Mouse (Mus musculus): ENCODE measurements around the gene Hist3h2ba. TPM values are rescaled to one million over a fixed set of nuclear protein-coding genes. Genes with fewer than 3 reads are reported as not detected.

The Hist3h2ba gene
- total and polyA plus RNA-seq, 3 experiments = not detected

DNA sequence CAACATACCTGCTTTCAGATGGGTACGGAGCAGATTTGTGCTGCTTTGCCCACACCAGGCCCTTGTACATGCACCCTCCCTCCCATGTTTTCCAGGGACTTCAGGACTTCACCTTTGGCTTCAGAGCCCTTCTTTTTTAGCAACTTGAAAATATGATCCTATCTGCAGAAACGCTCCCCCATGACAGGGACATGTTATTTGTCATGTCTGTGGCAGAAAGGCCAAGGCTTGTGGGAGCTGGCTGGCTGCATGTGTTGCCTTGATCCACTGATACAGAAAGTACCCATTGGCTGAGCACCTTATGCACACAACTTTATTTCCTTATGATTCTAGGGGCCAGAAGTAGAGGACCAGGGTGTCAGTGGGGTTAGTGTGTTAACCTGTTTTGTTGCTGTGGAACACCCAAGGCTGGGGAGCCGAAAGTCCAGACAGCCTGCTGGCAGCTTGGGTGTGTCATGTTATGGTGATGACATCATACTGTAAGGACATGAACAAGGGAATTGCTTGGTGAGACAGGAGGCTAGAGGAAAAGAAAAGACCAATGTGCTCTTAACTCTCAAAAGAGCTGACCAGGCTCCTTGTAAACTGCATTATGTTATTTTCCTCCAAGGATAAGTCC lies 36.7 kb downstream of the Hist3h2ba start:
- Histone ChIP-seq H3K27ac (ENCODE audit: insufficient read depth, low read depth) (no peak overlapping the region), H3K9me3 (replicated peaks; ENCODE audit: low read length) (no peaks in the 10 kb centered on the region), H3K4me2 (ENCODE audit: insufficient read depth, low read depth, poor library complexity, severe bottlenecking) (no peak overlapping the region), H3K79me2 (replicated peaks; ENCODE audit: control insufficient read depth, extremely low read depth, insufficient read depth, poor library complexity, severe bottlenecking) (peaks cover 11% of the 10 kb centered on the region), H3K27me3 (replicated peaks) (no peaks in the 10 kb centered on the region), H3K9ac (ENCODE audit: insufficient read depth, low read depth) (no peak overlapping the region), H3K4me3 (replicated peaks in 1 of 3; ENCODE audit: low read depth in 2 of 3, low read length in 2 of 3, poor library complexity in 1 of 3) (no peak overlapping the region), H3K4me1 (ENCODE audit: control insufficient read depth in 1 of 2, insufficient read depth in 2 of 2) (peaks cover 21 to 60% of the 10 kb centered on the region in 2 experiments), H3K36me3 (replicated peaks in 1 of 2; ENCODE audit: control insufficient read depth in 1 of 2, insufficient read depth in 1 of 2, low read length in 1 of 2) (peaks cover 73 to 94% of the 10 kb centered on the region in 2 experiments)
- dilution Hi-C loops (cut with MboI; ENCODE audit: extremely low pct_ligation_motif_present, extremely low pct_unique_long_range_greater_than_20kb, low sequenced_read_pairs) = no loop called here
- TF ChIP-seq CHD2 (IDR thresholded peaks at IDR 0.05; ENCODE audit: low read length) = no peak
- no peak for TF ChIP-seq ZC3H11A (IDR thresholded peaks at IDR 0.05; ENCODE audit: low read depth, low read length)
- no peak for TF ChIP-seq IRF4 (IDR thresholded peaks at IDR 0.05; ENCODE audit: low read depth, low read length)
- TF ChIP-seq GABPA (IDR thresholded peaks at IDR 0.05; ENCODE audit: insufficient replicate concordance, low read depth, low read length) = no peak
- TF ChIP-seq NELFE (IDR thresholded peaks at IDR 0.05; ENCODE audit: low read depth, low read length) = no peak
- no peak for TF ChIP-seq SIN3A (IDR thresholded peaks at IDR 0.05; ENCODE audit: low read length)
- TF ChIP-seq ZNF384 (IDR thresholded peaks at IDR 0.05; ENCODE audit: low read depth, low read length) = no peak
- DNase-seq (ENCODE audit: extremely low read depth) = no peak
- in situ Hi-C loops (cut with MboI; ENCODE audit: low pct_ligation_motif_present, low pct_unique_long_range_greater_than_20kb, low sequenced_read_pairs) = no loop called here

DNA sequence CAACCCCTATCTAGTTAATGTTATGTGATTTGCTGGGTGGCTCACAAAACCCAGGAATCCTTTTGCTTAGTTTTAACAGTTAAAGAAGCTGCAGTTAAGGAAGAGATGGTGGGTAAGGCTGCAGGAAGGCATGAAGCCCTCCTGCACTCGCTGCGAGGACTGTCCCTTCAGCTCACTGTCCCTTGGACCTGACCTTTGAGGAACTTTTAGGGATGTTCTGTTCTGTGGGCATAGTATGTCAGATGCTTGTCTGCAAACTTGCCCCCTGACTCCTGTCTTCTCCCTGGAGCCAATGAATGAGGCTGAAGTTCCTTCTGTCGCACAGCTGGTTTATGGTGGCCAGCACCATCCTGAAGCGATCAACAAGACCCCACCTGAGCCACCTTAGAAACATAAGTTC lies 40.4 kb downstream of the Hist3h2ba start:
- no peak overlapping the region for H3K27ac ChIP-seq (ENCODE audit: insufficient read depth, low read depth)
- H3K4me2 ChIP-seq (ENCODE audit: insufficient read depth, low read depth, poor library complexity, severe bottlenecking) = no peak overlapping the region
- H3K9me3 ChIP-seq (replicated peaks; ENCODE audit: low read length) = no peaks in the 10 kb centered on the region
- TF ChIP-seq SMC3 (IDR thresholded peaks at IDR 0.05; ENCODE audit: low read depth, low read length) = no peak
- no peak for TF ChIP-seq UBTF (IDR thresholded peaks at IDR 0.05; ENCODE audit: low read depth, low read length)
- TF ChIP-seq NELFE (IDR thresholded peaks at IDR 0.05; ENCODE audit: low read depth, low read length) = no peak
- TF ChIP-seq JUN (IDR thresholded peaks at IDR 0.05; ENCODE audit: insufficient read depth, low read depth, low read length) = no peak
- no peak for TF ChIP-seq JUND (conservative IDR thresholded peaks at IDR 0.05; ENCODE audit: low read depth, low read length)
- TF ChIP-seq MAZ (IDR thresholded peaks at IDR 0.05; ENCODE audit: low read depth, low read length) = no peak
- TF ChIP-seq MEF2A (IDR thresholded peaks at IDR 0.05; ENCODE audit: borderline replicate concordance, low read depth, low read length) = no peak
- H3K4me3 ChIP-seq (replicated peaks in 1 of 3; ENCODE audit: low read depth in 2 of 3, low read length in 2 of 3, poor library complexity in 1 of 3) = no peak overlapping the region
- no peak for DNase-seq (ENCODE audit: extremely low read depth)
- no peaks in the 10 kb centered on the region for H3K79me2 ChIP-seq (replicated peaks; ENCODE audit: control insufficient read depth, extremely low read depth, insufficient read depth, poor library complexity, severe bottlenecking)
- H3K9ac ChIP-seq (ENCODE audit: insufficient read depth, low read depth) = no peak overlapping the region
- peaks cover 1 to 36% of the 10 kb centered on the region in 2 experiments for H3K4me1 ChIP-seq (ENCODE audit: control insufficient read depth in 1 of 2, insufficient read depth in 2 of 2)
- no peaks in the 10 kb centered on the region for H3K27me3 ChIP-seq (replicated peaks)
- dilution Hi-C loops (cut with MboI; ENCODE audit: extremely low pct_ligation_motif_present, extremely low pct_unique_long_range_greater_than_20kb, low sequenced_read_pairs) (no loop called here), in situ Hi-C loops (cut with MboI; ENCODE audit: low pct_ligation_motif_present, low pct_unique_long_range_greater_than_20kb, low sequenced_read_pairs) (no loop called here)
- peaks cover 67 to 80% of the 10 kb centered on the region in 2 experiments for H3K36me3 ChIP-seq (replicated peaks in 1 of 2; ENCODE audit: control insufficient read depth in 1 of 2, insufficient read depth in 1 of 2, low read length in 1 of 2)

DNA sequence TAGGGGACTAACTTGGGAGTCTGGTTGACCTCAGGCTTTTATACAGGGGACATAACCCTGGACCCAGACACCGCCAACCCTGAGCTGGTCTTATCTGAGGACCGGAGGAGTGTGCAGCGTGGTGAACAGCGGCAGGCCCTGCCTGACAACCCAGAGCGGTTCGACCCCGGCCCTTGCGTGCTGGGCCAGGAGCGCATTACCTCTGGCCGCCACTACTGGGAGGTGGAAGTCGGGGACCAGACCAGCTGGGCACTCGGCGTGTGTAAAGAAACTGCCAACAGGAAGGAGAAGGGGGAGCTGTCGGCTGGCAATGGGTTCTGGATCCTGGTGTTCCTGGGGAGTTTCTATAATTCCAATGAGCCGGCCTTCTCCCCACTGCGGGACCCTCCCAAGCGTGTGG lies 41.4 kb downstream of the Hist3h2ba start:
- dilution Hi-C loops (cut with MboI; ENCODE audit: extremely low pct_ligation_motif_present, extremely low pct_unique_long_range_greater_than_20kb, low sequenced_read_pairs) = no loop called here
- no peak overlapping the region for H3K27ac ChIP-seq (ENCODE audit: insufficient read depth, low read depth)
- H3K4me1 ChIP-seq (ENCODE audit: control insufficient read depth in 1 of 2, insufficient read depth in 2 of 2) = peaks cover 3 to 26% of the 10 kb centered on the region in 2 experiments
- H3K4me2 ChIP-seq (ENCODE audit: insufficient read depth, low read depth, poor library complexity, severe bottlenecking) = no peak overlapping the region
- H3K36me3 ChIP-seq (replicated peaks in 1 of 2; ENCODE audit: control insufficient read depth in 1 of 2, insufficient read depth in 1 of 2, low read length in 1 of 2) = peaks cover 57 to 70% of the 10 kb centered on the region in 2 experiments
- no peaks in the 10 kb centered on the region for H3K9me3 ChIP-seq (replicated peaks; ENCODE audit: low read length)
- H3K4me3 ChIP-seq (replicated peaks in 1 of 3; ENCODE audit: low read depth in 2 of 3, low read length in 2 of 3, poor library complexity in 1 of 3) = no peak overlapping the region
- H3K79me2 ChIP-seq (replicated peaks; ENCODE audit: control insufficient read depth, extremely low read depth, insufficient read depth, poor library complexity, severe bottlenecking) = no peaks in the 10 kb centered on the region
- H3K27me3 ChIP-seq (replicated peaks) = no peaks in the 10 kb centered on the region
- in situ Hi-C loops (cut with MboI; ENCODE audit: low pct_ligation_motif_present, low pct_unique_long_range_greater_than_20kb, low sequenced_read_pairs) = no loop called here
- no peak for DNase-seq (ENCODE audit: extremely low read depth)
- TF ChIP-seq HCFC1 (IDR thresholded peaks at IDR 0.05; ENCODE audit: low read depth, low read length) (no peak), CHD2 (IDR thresholded peaks at IDR 0.05; ENCODE audit: low read length) (no peak), IRF4 (IDR thresholded peaks at IDR 0.05; ENCODE audit: low read depth, low read length) (no peak), MAZ (IDR thresholded peaks at IDR 0.05; ENCODE audit: low read depth, low read length) (no peak), CTCF (conservative IDR thresholded peaks at IDR 0.05 in 1 of 2, IDR thresholded peaks at IDR 0.05 in 1 of 2; ENCODE audit: low read depth in 2 of 2, low read length in 2 of 2) (no peak), MEF2A (IDR thresholded peaks at IDR 0.05; ENCODE audit: borderline replicate concordance, low read depth, low read length) (no peak), EP300 (IDR thresholded peaks at IDR 0.05; ENCODE audit: low read length) (no peak), JUN (IDR thresholded peaks at IDR 0.05; ENCODE audit: insufficient read depth, low read depth, low read length) (no peak), BHLHE40 (IDR thresholded peaks at IDR 0.05; ENCODE audit: low read depth, low read length) (no peak), SMC3 (IDR thresholded peaks at IDR 0.05; ENCODE audit: low read depth, low read length) (no peak), USF2 (conservative IDR thresholded peaks at IDR 0.05; ENCODE audit: low read depth, low read length) (no peak), JUND (conservative IDR thresholded peaks at IDR 0.05; ENCODE audit: low read depth, low read length) (no peak), UBTF (IDR thresholded peaks at IDR 0.05; ENCODE audit: low read depth, low read length) (no peak), RCOR1 (conservative IDR thresholded peaks at IDR 0.05; ENCODE audit: low read depth, low read length) (no peak)
- H3K9ac ChIP-seq (ENCODE audit: insufficient read depth, low read depth) = no peak overlapping the region

All from CH12.LX (cell line).